Mouse (Mus musculus) Muller cell, postnatal 12 days (primary cell): Measurements from ENCODE around the gene Pdgfra.

Experiments used
- DNase-seq: peaks from one replicate; pipeline ENCODE4 v3.0.0-alpha.2; 2015; ENCODE audit errors: inconsistent ontology term

The Pdgfra gene

DNA sequence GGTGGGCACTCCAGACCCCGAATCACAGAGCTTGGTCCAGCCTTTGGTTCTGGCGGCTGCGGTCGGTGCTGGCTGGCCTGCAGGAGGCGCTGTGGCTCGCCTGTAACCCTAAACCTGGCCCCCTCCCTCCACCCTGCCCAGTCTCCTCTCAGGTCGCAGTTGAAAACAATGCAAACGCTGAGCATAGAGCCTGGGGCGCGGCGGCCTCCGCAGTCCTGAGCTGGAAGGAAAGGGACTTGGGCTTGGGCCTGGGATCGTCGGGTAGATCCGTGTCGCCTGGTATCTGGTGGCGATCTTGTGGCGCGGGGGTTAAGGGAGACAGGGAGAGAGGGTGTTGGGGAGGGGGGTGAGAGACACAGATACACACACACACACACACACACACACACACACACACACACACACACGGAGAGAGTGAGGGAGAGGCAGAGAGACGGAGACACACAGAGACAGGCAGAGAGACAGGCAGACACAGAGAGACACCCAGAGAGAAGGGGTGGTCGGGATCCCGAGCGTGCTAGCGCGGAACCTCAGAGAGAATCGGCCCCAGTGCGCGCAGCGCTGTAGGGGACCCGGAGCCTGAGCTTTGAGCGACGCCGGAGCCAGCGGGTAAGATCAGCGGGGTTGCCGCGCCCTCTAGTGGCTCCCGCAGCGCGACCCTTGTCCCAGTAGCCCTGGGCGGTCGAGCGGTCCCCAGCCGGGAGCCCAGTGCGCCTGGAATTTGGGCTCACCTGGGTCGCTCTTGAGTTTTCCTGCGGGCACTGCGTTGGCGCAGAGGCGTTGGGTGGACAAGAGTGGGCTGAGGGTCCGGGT is 3.9 kb downstream of the Pdgfra start:
- peak; percentile 84 for DNase-seq

DNA sequence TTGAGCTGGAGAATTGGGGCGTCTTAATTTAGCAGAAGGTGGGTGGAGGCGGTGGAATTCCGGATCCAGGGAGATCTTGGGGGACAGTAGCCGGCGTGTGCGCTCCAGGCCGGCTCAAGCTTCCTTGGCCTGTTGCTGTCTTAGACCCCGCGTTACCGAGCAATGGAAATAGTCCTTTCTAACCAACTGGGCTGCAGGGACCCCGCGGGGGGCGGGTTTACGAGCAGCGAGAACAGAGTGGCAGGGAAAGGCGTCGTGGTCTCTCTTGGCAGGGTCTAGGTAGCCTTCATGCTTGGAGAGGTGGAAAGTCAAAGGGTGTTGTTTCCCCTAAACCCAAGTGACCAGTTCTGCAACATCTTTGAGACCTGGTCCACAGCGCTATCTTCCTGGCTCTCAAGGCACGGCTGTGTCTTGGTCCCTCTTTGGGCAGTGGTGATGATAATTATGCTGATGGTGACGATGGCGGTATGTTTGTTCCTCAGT is 4.5 kb downstream of the Pdgfra start:
- DNase-seq, result peak; percentile 69

DNA sequence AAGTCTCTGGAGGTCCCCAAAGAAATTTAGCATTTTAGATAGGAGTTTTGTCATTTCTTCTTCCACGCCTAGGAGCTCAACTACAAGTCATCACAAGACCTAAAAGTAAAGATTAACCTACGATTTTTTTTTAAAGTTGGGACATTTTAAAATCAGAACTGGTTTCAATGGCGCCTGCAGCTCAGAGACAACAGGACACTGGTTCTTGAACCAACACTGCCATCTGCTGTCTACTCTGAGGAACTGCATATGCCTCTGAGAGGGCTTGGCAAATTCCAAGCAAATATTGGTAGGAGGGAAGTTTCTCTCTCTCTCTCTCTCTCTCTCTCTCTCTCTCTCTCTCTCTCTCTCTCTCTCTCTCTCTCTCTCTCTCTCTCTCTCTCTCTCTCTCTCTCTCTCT is 4.9 kb downstream of the Pdgfra start:
- peak; percentile 74 for DNase-seq

DNA sequence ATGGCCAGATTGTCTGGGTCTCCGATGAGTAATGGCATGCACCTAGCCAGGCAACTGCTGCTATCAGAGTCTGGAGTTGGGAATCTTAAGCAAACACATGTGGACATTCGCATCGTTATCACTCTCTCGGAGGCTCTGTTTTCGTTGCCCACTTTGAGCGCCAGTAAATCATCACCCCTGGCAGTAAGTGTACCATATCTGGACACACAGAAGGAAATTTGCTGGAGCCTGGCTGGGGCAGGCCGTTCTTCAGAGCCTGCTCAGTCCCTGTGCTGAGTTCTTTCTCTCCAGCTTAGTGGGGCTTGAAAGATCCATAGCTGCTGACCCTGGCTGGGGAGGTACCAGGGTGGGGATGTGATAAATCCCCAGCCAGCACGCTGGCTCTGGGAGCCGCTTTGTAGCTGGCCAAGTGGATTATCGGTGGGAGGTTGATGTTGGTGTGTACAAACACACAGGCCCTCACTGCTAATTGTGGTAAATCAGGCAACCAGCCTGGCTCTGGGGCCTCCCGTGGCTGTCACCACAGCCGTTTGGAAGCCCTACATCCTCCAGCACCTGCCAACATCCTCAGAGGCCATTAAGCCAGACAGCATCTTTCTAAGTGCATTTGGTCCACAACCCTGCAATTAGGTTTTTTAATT is 8.6 kb downstream of the Pdgfra start:
- no peak for DNase-seq

DNA sequence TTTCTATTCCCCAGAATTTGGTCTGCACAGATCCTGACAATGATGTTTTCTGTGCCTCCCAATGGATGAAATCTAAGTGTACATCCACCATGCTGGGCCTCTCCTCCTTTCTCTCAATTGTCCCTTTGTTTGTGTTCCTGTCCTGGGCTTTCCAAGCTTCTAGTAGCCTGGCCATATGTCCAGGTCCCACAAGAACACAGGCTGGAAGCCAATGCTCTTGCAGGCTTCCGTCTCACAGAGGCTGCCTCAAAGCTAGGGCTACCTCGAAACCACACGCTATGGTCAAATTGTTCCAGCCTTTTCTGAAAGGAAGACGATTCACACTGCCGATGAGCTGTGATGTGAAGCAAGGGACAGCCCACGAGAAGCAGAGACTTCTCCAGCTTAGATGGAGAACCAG is 9.5 kb downstream of the Pdgfra start:
- DNase-seq, result no peak

DNA sequence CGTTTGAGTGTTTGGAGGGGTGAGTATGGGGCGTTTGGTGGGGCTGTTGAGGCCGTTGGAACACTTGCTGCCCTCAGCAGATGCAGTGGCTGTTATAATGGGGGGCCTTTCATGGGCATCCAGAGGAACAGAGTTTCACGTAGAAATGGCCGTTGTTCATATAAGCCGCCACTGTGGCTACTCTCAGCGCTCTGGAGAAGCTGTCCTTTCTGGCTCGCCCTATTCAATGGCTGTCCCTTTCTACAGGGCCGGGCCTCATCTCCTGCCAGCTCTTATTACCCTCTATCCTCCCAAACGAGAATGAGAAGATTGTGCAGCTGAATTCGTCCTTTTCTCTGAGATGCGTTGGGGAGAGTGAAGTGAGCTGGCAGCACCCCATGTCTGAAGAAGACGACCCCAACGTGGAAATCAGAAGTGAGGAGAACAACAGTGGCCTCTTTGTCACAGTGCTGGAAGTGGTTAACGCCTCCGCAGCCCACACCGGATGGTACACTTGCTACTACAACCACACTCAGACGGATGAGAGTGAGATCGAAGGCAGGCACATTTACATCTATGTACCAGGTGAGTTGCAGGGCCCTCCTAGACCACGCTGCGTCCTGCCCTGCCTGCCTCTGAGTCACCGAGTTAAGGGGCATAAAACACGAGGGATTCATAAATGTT is 11.3 kb downstream of the Pdgfra start:
- DNase-seq, result no peak

DNA sequence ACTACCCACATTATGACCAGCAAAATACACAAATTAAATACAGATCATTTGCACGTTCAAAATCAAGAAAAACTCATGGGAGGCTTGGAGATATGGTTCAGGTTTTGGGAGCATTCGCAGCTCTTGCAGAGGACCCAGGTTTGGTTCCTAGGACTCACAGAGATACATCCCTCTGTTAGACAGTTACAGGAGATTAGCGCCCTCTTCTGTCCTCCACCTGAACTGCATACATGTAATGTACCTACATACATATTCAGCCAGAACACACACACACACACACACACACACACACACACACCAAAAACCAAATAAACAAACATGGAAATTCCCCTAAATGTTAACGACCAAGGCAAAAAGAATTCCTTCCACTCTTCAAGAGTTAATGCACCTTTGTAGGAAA is 12.6 kb downstream of the Pdgfra start:
- DNase-seq, result no peak

DNA sequence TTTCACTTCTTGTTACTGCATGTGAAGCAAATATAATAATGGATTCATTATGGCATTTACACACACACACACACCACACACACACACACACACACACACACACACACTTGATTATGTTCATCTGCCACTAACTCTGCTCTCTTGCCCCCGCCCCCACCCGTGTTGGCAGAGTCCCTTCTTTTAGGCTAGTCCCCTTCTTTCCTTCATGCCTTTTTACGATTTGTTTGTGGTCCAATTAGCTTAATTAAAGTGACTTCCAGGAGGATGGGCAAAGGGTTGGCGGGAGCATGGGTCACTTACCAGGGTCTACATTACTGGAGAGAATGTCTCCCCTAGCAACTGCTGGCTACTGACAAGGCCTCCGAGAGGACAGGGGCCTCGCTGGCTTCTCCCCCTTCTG is 17.7 kb downstream of the Pdgfra start:
- no peak for DNase-seq

DNA sequence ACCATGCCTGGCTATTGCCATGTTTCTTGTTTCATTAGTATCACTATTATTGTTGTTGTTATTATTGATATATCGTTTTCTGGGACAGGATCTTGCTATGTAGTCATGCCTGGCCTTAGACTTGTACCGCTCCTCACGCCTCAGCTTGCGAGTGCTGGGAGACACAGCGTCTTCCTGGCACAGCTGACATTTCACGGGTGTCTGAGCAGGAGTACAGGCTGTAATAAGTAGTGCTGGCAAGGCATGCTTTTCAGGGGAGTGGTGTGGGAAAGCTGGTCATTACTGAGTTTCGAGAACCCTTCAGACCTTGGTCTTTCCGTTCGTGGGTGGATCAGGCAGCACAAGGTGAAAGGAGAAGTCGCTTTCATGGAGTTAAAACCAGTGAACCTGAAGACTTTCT is 19.8 kb downstream of the Pdgfra start:
- DNase-seq, result no peak

DNA sequence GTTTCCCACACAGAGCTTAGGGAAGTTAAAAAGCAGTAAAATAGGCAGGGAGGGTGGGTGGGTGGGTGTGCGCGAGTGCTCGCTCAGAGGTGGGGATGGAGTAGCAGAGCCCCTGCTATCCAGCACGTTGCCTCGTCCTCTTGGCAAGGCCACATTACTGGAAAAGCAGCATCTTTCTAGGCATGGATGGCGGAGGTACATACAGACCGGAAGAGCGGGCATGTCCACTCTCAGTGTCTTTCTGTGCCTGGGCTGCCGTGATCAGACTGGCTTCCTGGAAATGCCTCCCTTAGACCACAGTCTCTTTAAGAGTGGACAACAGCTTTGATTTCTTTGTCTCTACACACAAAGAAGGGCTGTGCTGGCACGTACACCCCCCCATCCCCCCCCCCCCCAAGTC is 27.2 kb downstream of the Pdgfra start:
- no peak for DNase-seq

DNA sequence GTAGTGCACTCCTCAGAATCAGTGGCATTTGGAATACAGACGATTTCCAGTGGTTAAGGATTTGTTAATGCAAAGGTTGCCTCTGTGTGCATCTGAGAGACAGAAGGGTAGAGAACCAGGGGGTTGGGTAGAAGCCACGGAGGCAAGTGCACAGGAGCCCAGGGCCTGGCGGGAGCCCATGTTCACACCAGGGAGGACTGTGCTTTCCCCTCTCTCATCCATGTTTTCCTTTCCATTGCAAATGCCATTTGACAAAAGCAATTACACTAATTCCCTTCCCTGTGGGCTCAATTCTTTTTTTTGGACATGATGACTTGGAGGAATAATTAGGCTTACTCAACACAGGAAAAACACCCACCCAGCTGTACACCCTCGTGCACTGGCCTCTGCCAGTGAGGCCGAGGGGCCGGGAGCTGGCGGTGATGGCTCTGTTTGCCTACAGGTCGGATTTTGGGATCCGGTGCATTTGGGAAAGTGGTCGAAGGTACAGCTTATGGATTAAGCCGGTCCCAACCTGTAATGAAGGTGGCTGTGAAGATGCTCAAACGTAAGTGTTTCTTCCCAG is 27.7 kb downstream of the Pdgfra start:
- peak; percentile 58 for DNase-seq

DNA sequence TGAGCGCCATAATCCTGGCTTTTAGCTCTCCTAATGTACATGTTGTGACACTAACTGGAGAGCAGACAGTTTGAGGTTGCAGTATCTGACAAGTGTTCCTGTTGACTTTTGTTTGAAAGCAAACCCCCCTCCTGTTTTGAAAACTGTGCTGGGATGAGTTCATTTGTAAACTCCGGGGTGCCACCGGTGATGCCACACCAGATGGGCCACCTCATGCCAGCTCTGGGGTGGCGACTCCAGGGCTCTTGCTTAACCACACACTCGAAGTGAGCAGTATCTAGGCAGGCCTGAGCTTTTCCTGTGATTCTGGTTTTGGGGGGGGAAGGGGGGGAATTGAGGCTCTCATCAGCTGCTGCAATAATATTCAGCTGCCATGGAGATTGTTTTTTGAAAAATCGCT is 31.6 kb downstream of the Pdgfra start:
- no peak for DNase-seq

DNA sequence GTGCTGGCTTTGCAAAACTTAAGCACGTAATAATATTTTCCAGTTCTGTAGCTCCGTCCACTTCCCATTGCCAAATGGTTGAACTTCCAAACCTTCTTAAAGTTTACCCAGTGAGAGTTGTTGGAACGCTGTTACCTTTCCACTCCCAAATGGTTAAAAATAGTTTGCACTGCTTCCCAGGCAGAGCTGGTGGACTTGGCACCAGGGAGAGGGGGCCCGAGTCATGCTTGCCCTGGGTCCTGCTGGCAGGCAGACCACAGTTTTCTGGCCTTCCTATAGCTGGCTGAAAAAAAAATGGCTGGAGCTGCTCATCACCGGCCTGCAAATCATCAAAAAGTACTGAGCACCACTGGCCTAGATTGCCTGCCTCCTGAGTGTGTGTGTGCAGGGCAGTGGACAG is 32.0 kb downstream of the Pdgfra start:
- no peak for DNase-seq

DNA sequence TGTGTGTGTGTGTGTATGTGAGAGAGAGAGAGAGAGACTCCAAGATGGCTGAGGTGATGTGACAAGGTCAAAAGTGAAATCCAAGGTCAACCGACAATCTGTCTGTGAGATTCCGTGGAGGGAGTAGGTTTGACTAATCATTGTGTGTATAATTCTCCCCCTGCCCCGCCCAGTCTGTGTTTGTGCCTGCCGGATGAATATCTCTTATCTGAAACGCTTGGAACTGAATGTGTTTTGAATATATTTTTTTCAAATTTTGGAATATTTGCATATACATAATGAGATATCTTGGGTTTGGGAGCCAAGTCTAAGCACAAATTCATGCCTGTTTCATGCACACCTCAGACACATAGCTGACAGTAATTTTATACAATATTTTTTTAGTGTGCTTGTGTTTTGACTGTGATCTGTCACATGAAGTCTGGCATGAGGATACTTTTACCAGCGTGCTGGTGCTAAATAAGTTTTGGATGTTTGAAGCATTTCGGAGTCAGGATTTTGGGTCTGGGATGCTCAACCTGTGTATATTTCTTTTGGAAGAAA is 32.7 kb downstream of the Pdgfra start:
- DNase-seq, result no peak

DNA sequence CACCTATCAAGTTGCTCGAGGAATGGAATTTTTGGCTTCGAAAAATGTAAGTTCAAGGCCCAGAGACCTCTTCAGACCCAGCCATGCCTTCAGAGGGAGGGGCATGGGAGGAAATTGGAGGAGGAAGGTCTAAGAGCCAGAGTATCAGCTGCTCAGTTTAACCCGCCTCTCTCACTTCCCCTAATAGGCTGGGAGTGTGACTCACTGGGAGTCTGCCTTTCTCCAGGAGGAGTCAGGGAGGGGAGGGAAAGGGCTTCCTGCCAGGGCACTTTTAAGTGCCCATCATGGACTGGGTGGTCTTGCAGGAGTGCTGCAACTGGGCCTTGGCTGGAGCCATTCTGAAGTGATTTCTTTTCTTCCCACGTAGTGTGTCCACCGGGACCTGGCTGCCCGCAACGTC is 33.5 kb downstream of the Pdgfra start:
- DNase-seq, result no peak

DNA sequence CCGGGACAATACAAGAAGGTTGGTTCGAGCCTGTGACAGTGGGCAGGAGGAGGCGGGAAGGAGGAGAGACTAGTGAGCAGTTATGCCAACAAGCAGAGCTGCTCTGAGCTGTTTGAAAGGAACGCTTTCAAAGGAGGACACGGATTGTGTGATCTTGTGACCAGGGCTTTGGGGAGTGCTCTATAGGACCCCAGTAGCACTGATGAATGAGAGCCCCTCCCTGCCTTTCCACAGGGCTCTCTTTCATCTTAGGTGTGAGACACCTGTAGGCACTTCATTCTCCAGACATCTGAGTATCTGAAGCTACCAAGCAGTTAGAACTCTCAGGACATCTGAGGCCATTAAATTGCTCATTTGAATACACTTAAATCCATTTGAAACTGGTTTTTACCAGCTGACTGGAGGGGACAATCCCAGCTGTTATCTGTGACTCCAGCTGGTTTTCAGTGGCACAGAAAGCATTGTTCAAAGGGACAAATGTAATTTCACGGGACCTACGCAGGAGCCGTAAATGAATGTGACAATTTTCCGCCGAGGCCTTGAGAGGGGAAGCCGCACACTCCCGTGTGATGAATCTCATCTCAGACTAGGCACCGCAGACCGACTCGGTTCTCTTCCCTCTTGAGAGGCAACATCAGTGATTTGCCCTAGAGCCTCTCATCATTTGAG is 37.4 kb downstream of the Pdgfra start:
- DNase-seq, result no peak

DNA sequence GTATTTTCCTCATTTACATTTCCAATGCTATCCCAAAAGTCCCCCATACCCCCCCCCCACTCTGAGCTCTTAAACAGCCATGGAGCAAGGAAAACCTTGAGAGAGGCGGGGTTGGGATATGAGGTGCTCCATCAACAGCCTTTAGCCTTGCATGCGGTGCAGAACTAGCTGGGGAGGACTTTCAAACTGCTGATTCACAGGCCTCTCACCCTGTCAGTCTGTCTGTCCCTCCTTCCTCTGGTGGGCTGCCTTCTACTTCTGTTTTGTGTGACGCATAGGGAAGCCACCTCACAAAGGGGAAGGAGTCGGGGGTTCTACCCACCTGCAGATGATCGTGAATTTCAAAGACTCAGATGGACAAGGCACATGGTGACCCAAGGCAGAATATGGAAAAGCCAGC is 41.0 kb downstream of the Pdgfra start:
- no peak for DNase-seq

DNA sequence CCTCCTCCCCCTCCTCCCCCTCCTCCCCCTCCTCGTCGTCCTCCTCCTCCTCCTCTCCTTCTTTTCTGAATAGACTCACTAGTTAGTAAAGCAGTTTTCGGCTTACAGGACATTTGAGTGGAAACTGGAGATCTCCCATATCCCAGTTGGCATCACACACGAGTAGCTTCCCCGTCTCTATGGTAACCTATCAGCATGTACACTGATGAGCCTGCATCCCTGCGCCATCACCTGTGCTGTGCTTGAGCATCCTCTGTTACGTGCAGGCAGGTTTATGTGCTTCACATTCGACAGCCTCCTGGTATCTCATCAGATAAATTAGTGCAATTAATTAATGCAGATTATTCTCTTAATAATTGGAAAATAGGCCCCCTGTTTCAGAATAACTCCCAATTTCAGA is 46.3 kb downstream of the Pdgfra start:
- DNase-seq, result no peak

DNA sequence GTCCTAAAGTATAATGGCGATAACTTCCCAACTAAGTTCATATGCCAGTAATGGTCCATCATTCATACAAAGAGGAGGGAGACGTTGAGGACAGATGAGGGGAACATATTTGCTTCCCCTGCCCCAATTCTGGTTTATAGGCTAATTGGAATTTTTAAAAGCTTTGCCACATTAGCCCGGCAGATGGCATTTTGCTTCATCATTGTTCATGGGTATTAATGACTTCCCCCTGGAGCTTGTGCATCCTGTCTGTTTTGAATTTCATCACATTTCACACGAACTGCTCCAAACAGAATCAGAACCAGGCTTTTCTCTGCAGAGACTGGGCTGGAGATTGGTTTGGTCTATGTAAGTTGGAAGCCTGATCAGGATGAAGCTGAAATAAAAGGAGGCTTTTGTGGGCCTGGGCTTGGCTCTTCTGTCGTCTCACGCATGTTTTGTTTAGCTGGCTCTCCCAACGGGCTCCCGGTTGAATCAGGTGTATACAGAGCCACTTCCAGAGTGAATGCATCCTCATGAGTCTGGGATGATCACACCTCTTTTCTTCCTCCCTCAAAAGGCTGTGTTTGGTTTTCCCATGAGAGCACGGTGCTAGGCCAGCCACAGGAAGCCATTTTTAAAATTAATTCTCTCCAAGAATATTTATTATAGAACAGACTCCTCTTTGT is 47.7 kb downstream of the Pdgfra start:
- DNase-seq, result no peak

DNA sequence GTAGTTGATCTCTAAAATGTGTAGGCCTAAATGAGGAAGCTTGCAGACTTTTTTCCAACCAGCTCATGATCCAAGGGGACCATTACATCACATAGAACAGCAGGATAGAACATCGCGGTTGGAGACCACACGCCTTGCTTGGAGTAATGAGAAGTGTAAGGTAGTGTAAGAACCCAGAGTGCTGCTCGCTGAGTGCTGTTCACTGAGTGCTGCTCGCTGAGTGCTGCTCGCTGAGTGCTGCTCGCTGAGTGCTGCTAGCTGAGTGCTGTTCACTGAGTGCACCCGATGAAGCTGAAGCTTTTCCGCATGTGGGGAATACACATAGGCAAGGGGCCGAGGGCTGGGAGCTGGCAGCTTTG is 48.3 kb downstream of the Pdgfra start:
- no peak for DNase-seq

DNA sequence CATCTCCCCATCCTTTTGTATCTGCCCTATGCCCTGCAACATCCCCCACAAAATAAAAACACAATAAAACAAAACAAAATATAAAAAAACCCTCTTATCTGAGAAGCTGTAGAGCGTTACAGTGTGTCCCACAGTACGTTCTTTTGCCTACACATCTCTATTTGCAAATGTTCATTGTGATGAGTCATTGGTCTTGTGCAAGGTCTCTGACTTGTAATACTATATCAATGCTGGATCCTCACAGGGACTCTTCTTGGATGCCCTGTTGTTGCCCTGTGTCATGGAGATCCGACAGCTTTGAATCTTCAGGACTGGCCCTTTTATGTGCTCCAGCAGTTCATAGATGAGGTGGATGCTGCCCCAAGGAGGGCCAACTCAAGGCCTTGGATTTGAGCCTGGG is 55.8 kb downstream of the Pdgfra start:
- no peak for DNase-seq
